27 mouse cellular contexts compared by ENCODE assay signal in the genomic region with DNA sequence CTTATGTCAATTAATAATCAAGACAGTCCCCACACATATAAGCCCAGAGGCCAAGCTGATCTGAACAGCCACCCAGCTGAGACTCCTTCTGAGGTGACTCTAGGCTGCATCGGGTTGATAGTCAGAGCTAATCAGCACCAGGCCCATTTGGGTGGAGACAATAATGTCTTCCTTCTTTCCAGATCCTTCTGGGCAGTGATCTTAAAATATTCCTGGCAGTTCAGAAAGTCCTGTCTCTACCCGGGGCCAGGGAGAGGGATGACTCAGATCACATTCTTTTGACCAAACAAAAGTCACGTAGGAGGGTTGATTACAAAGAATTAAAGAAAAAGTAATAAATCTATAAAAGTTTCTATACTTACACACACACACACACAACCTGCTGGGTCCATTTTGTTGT. TPM values are rescaled to one million over a fixed set of nuclear protein-coding genes. Genes with fewer than 3 reads are reported as not detected.
"Had no signal": no experiment of that assay in that cellular context is flagged by ENCODE, and none has a peak within 500 bp of the region (broad histone marks: within the 10 kb centered on the region; RNA-seq: fewer than 3 reads in every experiment).

No protein-coding gene starts in this region.

- H3K4me2 ChIP-seq: heart, embryonic 11.5 days; heart, embryonic 13.5 days; heart, embryonic 15.5 days; hindbrain, embryonic 12.5 days; hindbrain, embryonic 14.5 days; intestine, embryonic 15.5 days; limb, embryonic 13.5 days; limb, embryonic 15.5 days; liver, embryonic 12.5 days had no signal

- H3K4me1 ChIP-seq: heart, embryonic 13.5 days; heart, embryonic 15.5 days; intestine, embryonic 15.5 days; limb, embryonic 13.5 days; limb, embryonic 15.5 days; liver, embryonic 12.5 days had no signal

- H3K27me3 ChIP-seq: heart, embryonic 13.5 days; heart, embryonic 15.5 days; hindbrain, embryonic 12.5 days; intestine, embryonic 15.5 days; limb, embryonic 13.5 days; limb, embryonic 15.5 days; liver, embryonic 12.5 days had no signal

- DNase-seq: gastrocnemius, adult 2 months; gastrocnemius, postnatal 10 days; gastrocnemius, postnatal 36 days; heart, adult 18-20 months; heart, postnatal 4 days; kidney, adult 18-20 months; kidney, adult 8-10 months; kidney, postnatal 14 days; kidney, postnatal 36 days; layer of hippocampus, adult 9-11 months; layer of hippocampus, postnatal 36 days; left cerebral cortex, postnatal 4 days had no signal

- ATAC-seq: hindbrain, embryonic 16.5 days; inflammation-experienced regulatory T-cells, adult 6 months; intestine, embryonic 15.5 days; intestine, postnatal 0 days; liver, embryonic 12.5 days had no signal

- H3K9me3 ChIP-seq: heart, embryonic 13.5 days; heart, embryonic 15.5 days; hindbrain, embryonic 10.5 days; hindbrain, embryonic 12.5 days; intestine, embryonic 15.5 days; limb, embryonic 13.5 days; limb, embryonic 15.5 days; liver, embryonic 12.5 days had no signal

- H3K27ac ChIP-seq: gastrocnemius, adult 2 months; heart, embryonic 13.5 days; heart, embryonic 15.5 days; hindbrain, embryonic 10.5 days; hindbrain, embryonic 12.5 days; hindbrain, embryonic 14.5 days; intestine, embryonic 15.5 days; kidney, postnatal 0 days; limb, embryonic 13.5 days; limb, embryonic 15.5 days; liver, embryonic 12.5 days; liver, embryonic 14.5 days had no signal

- H3K4me3 ChIP-seq: gastrocnemius, adult 2 months; heart, embryonic 13.5 days; heart, embryonic 15.5 days; hindbrain, embryonic 10.5 days; hindbrain, embryonic 12.5 days; intestine, embryonic 15.5 days; limb, embryonic 13.5 days; limb, embryonic 15.5 days; liver, embryonic 12.5 days had no signal

- H3K36me3 ChIP-seq: heart, embryonic 13.5 days; heart, embryonic 15.5 days; hindbrain, embryonic 10.5 days; hindbrain, embryonic 12.5 days; intestine, embryonic 15.5 days; limb, embryonic 13.5 days; limb, embryonic 15.5 days; liver, embryonic 12.5 days had no signal

- H3K9ac ChIP-seq: heart, embryonic 13.5 days; heart, embryonic 15.5 days; hindbrain, embryonic 12.5 days; hindbrain, embryonic 14.5 days; intestine, embryonic 15.5 days; limb, embryonic 13.5 days; limb, embryonic 15.5 days; liver, embryonic 12.5 days; liver, embryonic 14.5 days had no signal

RNA-seq across cellular contexts. Expression of a gene that starts 10.7 kb away (rescaled TPM):
- polyA plus RNA-seq: inflammation-experienced regulatory T-cells, adult 6 months had no signal
